Mouse (Mus musculus): ENCODE measurements around the gene Lztr1. TPM values are rescaled to one million over a fixed set of nuclear protein-coding genes. Genes with fewer than 3 reads are reported as not detected.

Lztr1 gene
- polyA plus RNA-seq (2016; fragmentation: Nextera tagmentation; extraction: Ambion mirVana), result 78.2 and 89.8 TPM in 2 replicates

- peaks cover 12% of the 10 kb centered on the region for H3K4me1 ChIP-seq
- no peaks in the 10 kb centered on the region for H3K27me3 ChIP-seq (ENCODE audit: low read depth, poor library complexity, severe bottlenecking)
- H3K9me3 ChIP-seq (replicated peaks), result no peaks in the 10 kb centered on the region
- peak within 1 kb of the TSS; percentile 92 for H3K27ac ChIP-seq
- WGBS, result under 1% methylated on average over 50 of the region's 50 CpGs
- DNase-seq (ENCODE audit: low spot score), result peak; percentile 94
- H3K4me3 ChIP-seq, result peak within 1 kb of the TSS; percentile 67
- H3K36me3 ChIP-seq, result peaks cover 27% of the 10 kb centered on the region
Observed at GRCm38 (mm10) chr16:17508546-17509239, at the start of gene Lztr1. Lztr1 (plus strand) TSS chr16:17508688.

GRCm38 (mm10) chr16:17460254-17460653 is 48.2 kb upstream of the Lztr1 start:
- peaks cover 2% of the 10 kb centered on the region for H3K4me1 ChIP-seq
- H3K27me3 ChIP-seq (ENCODE audit: low read depth, poor library complexity, severe bottlenecking), result no peaks in the 10 kb centered on the region
- H3K4me3 ChIP-seq, result no peak overlapping the region
- H3K27ac ChIP-seq, result no peak overlapping the region
- no peaks in the 10 kb centered on the region for H3K9me3 ChIP-seq (replicated peaks)
- 94% methylated on average over 4 of the region's 4 CpGs for WGBS
- peaks cover 94% of the 10 kb centered on the region for H3K36me3 ChIP-seq
- DNase-seq (ENCODE audit: low spot score), result no peak

- Histone ChIP-seq H3K4me3 (no peak overlapping the region), H3K36me3 (peaks cover 86% of the 10 kb centered on the region), H3K27me3 (ENCODE audit: low read depth, poor library complexity, severe bottlenecking) (no peaks in the 10 kb centered on the region), H3K9me3 (replicated peaks) (no peaks in the 10 kb centered on the region), H3K27ac (no peak overlapping the region), H3K4me1 (0 out of 2 replicates have a peak, but pooled peaks cover 2% of the 10 kb centered on the region)
- 87% methylated on average over 1 of the region's 1 CpGs for WGBS
- DNase-seq (ENCODE audit: low spot score), result no peak
Observed at GRCm38 (mm10) chr16:17461596-17461995, 46.9 kb upstream of the Lztr1 start.

GRCm38 (mm10) chr16:17463184-17463583 is 45.3 kb upstream of the Lztr1 start:
- Histone ChIP-seq H3K4me1 (no peaks in the 10 kb centered on the region), H3K27ac (no peak overlapping the region), H3K4me3 (no peak overlapping the region), H3K27me3 (ENCODE audit: low read depth, poor library complexity, severe bottlenecking) (no peaks in the 10 kb centered on the region), H3K36me3 (peaks cover 79% of the 10 kb centered on the region), H3K9me3 (replicated peaks) (no peaks in the 10 kb centered on the region)
- 91% methylated on average over 2 of the region's 2 CpGs for WGBS
- DNase-seq (ENCODE audit: low spot score), result no peak

GRCm38 (mm10) chr16:17466875-17467663 is 41.4 kb upstream of the Lztr1 start:
- no peak overlapping the region for H3K4me3 ChIP-seq
- H3K4me1 ChIP-seq, result no peaks in the 10 kb centered on the region
- no peaks in the 10 kb centered on the region for H3K27me3 ChIP-seq (ENCODE audit: low read depth, poor library complexity, severe bottlenecking)
- 89% methylated on average over 4 of the region's 4 CpGs for WGBS
- DNase-seq (ENCODE audit: low spot score), result no peak
- no peak overlapping the region for H3K27ac ChIP-seq
- H3K36me3 ChIP-seq, result peaks cover 77% of the 10 kb centered on the region
- no peaks in the 10 kb centered on the region for H3K9me3 ChIP-seq (replicated peaks)

GRCm38 (mm10) chr16:17472498-17472897 is 36.0 kb upstream of the Lztr1 start:
- no peak for DNase-seq (ENCODE audit: low spot score)
- Histone ChIP-seq H3K27me3 (ENCODE audit: low read depth, poor library complexity, severe bottlenecking) (no peaks in the 10 kb centered on the region), H3K4me1 (no peaks in the 10 kb centered on the region), H3K36me3 (peaks cover 80% of the 10 kb centered on the region), H3K27ac (no peak overlapping the region), H3K4me3 (no peak overlapping the region), H3K9me3 (replicated peaks) (no peaks in the 10 kb centered on the region)
- 93% methylated on average over 6 of the region's 6 CpGs for WGBS

GRCm38 (mm10) chr16:17474091-17474490 is 34.4 kb upstream of the Lztr1 start:
- Histone ChIP-seq H3K27me3 (ENCODE audit: low read depth, poor library complexity, severe bottlenecking) (no peaks in the 10 kb centered on the region), H3K4me3 (no peak overlapping the region), H3K4me1 (no peaks in the 10 kb centered on the region), H3K9me3 (replicated peaks) (no peaks in the 10 kb centered on the region), H3K27ac (no peak overlapping the region), H3K36me3 (peaks cover 89% of the 10 kb centered on the region)
- DNase-seq (ENCODE audit: low spot score), result no peak

- no peaks in the 10 kb centered on the region for H3K4me1 ChIP-seq
- no peak overlapping the region for H3K27ac ChIP-seq
- 90% methylated on average over 2 of the region's 2 CpGs for WGBS
- DNase-seq (ENCODE audit: low spot score), result no peak
- no peaks in the 10 kb centered on the region for H3K9me3 ChIP-seq (replicated peaks)
- H3K4me3 ChIP-seq, result no peak overlapping the region
- peaks cover 89% of the 10 kb centered on the region for H3K36me3 ChIP-seq
- no peaks in the 10 kb centered on the region for H3K27me3 ChIP-seq (ENCODE audit: low read depth, poor library complexity, severe bottlenecking)
Observed at GRCm38 (mm10) chr16:17474761-17475160, 33.7 kb upstream of the Lztr1 start.

- H3K36me3 ChIP-seq, result peaks cover 89% of the 10 kb centered on the region
- H3K9me3 ChIP-seq (replicated peaks), result no peaks in the 10 kb centered on the region
- H3K27me3 ChIP-seq (ENCODE audit: low read depth, poor library complexity, severe bottlenecking), result no peaks in the 10 kb centered on the region
- no peak overlapping the region for H3K27ac ChIP-seq
- no peak for DNase-seq (ENCODE audit: low spot score)
- WGBS, result 92% methylated on average over 4 of the region's 4 CpGs
- no peak overlapping the region for H3K4me3 ChIP-seq
- no peaks in the 10 kb centered on the region for H3K4me1 ChIP-seq
Observed at GRCm38 (mm10) chr16:17475326-17475725, 33.2 kb upstream of the Lztr1 start.

GRCm38 (mm10) chr16:17478331-17478943 is 30.1 kb upstream of the Lztr1 start:
- Histone ChIP-seq H3K27ac (no peak overlapping the region), H3K36me3 (peaks cover 85% of the 10 kb centered on the region), H3K4me3 (no peak overlapping the region), H3K9me3 (replicated peaks) (no peaks in the 10 kb centered on the region), H3K27me3 (ENCODE audit: low read depth, poor library complexity, severe bottlenecking) (no peaks in the 10 kb centered on the region), H3K4me1 (no peaks in the 10 kb centered on the region)
- no peak for DNase-seq (ENCODE audit: low spot score)
- WGBS, result 83% methylated on average over 4 of the region's 4 CpGs

- H3K27ac ChIP-seq, result no peak overlapping the region
- no peak overlapping the region for H3K4me3 ChIP-seq
- no peaks in the 10 kb centered on the region for H3K4me1 ChIP-seq
- no peak for DNase-seq (ENCODE audit: low spot score)
- peaks cover 92% of the 10 kb centered on the region for H3K36me3 ChIP-seq
- no peaks in the 10 kb centered on the region for H3K27me3 ChIP-seq (ENCODE audit: low read depth, poor library complexity, severe bottlenecking)
- H3K9me3 ChIP-seq (replicated peaks), result no peaks in the 10 kb centered on the region
- 93% methylated on average over 2 of the region's 2 CpGs for WGBS
Observed at GRCm38 (mm10) chr16:17481465-17481864, 27.0 kb upstream of the Lztr1 start.

GRCm38 (mm10) chr16:17486505-17486904 is 22.0 kb upstream of the Lztr1 start:
- WGBS, result 74% methylated on average over 3 of the region's 3 CpGs
- peaks cover 61% of the 10 kb centered on the region for H3K36me3 ChIP-seq
- DNase-seq (ENCODE audit: low spot score), result no peak
- no peaks in the 10 kb centered on the region for H3K9me3 ChIP-seq (replicated peaks)
- H3K4me3 ChIP-seq, result no peak overlapping the region
- no peak overlapping the region for H3K27ac ChIP-seq
- peaks cover 39% of the 10 kb centered on the region for H3K27me3 ChIP-seq (ENCODE audit: low read depth, poor library complexity, severe bottlenecking)
- H3K4me1 ChIP-seq, result peaks cover 11% of the 10 kb centered on the region
